Mouse (Mus musculus) stomach, embryonic 15.5 days (tissue): ENCODE data around the gene Ttc7b. TPM values are rescaled to one million over a fixed set of nuclear protein-coding genes. Genes with fewer than 3 reads are reported as not detected.
A peak's percentile ranks its signal among the peaks of the same experiment; 100 is the strongest.

Experiments
- ATAC-seq: fragments of 200-750 bp; cut with Nextera tagmentation; 2 replicates; pipeline ENCODE4 v1.8.0; 2017; ENCODE audit warnings: low read depth, moderate number of reproducible peaks, moderate TSS enrichment; ENCODE audit not compliant: insufficient read depth, low FRiP score
- H3K27ac ChIP-seq: fragments of 300-500 bp; sonication (generic); 2 replicates; pipeline ENCODE4 v1.5.1; 2015; ENCODE audit warnings: mild to moderate bottlenecking, inconsistent platforms
- H3K27me3 ChIP-seq: fragments of 300-500 bp; sonication (generic); replicated peaks from 2 replicates; pipeline ENCODE4 v1.6.1; 2015; ENCODE audit warnings: inconsistent platforms
- H3K36me3 ChIP-seq: fragments of 300-500 bp; sonication (generic); 2 replicates; pipeline ENCODE4 v1.6.1; 2015; ENCODE audit warnings: inconsistent platforms
- H3K4me1 ChIP-seq: fragments of 300-500 bp; sonication (generic); 2 replicates; pipeline ENCODE4 v1.6.1; 2015; ENCODE audit warnings: inconsistent platforms
- H3K4me2 ChIP-seq: fragments of 300-500 bp; sonication (generic); 2 replicates; pipeline ENCODE4 v1.6.1; 2015; ENCODE audit warnings: mild to moderate bottlenecking, inconsistent platforms
- H3K4me3 ChIP-seq: fragments of 300-500 bp; sonication (generic); replicated peaks from 2 replicates; pipeline ENCODE4 v1.5.1; 2015; ENCODE audit warnings: inconsistent platforms
- H3K9ac ChIP-seq: fragments of 300-500 bp; sonication (generic); 2 replicates; pipeline ENCODE4 v1.6.1; 2015; ENCODE audit warnings: inconsistent platforms
- H3K9me3 ChIP-seq: fragments of 300-500 bp; sonication (generic); 2 replicates; pipeline ENCODE4 v1.6.1; 2016; ENCODE audit warnings: inconsistent platforms
- WGBS: fragments of 180-500 bp; shearing (Covaris S2); methylation state at CpG from one replicate; pipeline ENCODE4 v1.1.7; 2015; 5-methylcytosine and 5-hydroxymethylcytosine counted together
- polyA plus RNA-seq: library from polyadenylated mRNA; unstranded; fragments of >200 nt; fragmentation: Nextera tagmentation; extraction: Ambion mirVana; gene quantifications from 2 replicates; pipeline ENCODE4 v1.2.1, GENCODE M21; 2015

Ttc7b gene
- polyA plus RNA-seq, 1 experiment from 2014 or later = 5.4 TPM

DNA sequence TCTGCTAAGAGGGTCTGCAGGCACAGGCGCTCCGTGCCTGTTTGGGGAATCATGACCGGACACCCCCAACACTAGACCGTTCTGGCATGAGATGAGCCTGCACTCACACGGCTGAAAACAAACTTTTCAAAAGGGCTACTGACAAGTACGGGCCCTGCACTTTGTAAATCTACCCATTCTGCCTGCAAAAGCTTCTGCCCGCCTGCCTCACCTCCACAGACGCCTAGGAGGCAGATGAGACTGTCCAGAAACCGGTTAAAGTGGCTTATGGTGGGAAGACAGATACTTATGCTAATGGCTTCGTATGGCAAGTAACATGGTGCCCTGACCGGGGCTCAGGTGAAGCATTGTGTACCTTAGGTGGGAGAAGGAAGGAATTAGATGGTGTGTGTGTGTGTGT, 16.5 kb upstream of the Ttc7b start:
- Histone ChIP-seq H3K27me3 (no peaks in the 10 kb centered on the region), H3K4me2 (no peak overlapping the region), H3K36me3 (no peaks in the 10 kb centered on the region), H3K9me3 (no peaks in the 10 kb centered on the region), H3K9ac (no peak overlapping the region), H3K27ac (no peak overlapping the region), H3K4me3 (no peak overlapping the region), H3K4me1 (peaks cover 3% of the 10 kb centered on the region; the same call in 1 of the 2 replicates)
- WGBS = 59% methylated on average over 11 of the region's 11 CpGs
- ATAC-seq = no peak

GRCm38 (mm10) chr12:100535028-100535427, 14.4 kb upstream of the Ttc7b start:
- H3K4me3 ChIP-seq = no peak overlapping the region
- H3K4me2 ChIP-seq = no peak overlapping the region
- H3K27me3 ChIP-seq = no peaks in the 10 kb centered on the region
- H3K9ac ChIP-seq = no peak overlapping the region
- WGBS = 83% methylated on average over 12 of the region's 12 CpGs
- ATAC-seq = no peak
- H3K9me3 ChIP-seq = no peaks in the 10 kb centered on the region
- H3K36me3 ChIP-seq = no peaks in the 10 kb centered on the region
- H3K27ac ChIP-seq = no peak overlapping the region
- peaks cover 3% of the 10 kb centered on the region; the same call in 1 of the 2 replicates for H3K4me1 ChIP-seq

DNA sequence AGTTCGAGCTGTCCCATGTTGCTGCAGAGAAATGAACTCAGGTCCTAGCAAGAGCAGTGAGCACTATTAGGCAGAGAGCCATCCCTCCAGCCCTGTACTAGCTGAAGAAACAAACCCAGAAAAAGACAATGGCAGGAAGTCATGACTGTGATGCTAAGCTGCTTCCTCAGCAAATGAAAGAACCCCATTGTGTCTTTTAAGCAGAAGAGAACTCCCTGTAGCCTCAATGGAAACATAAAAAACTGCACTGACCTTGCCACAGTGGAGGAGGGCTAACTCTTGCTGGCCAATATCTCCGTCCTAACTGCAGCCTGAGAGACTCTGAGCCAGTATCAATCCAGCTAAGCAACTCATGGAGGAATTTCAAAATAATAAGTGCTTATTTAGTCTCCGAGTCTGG, 13.4 kb upstream of the Ttc7b start:
- Histone ChIP-seq H3K4me1 (peaks cover 2% of the 10 kb centered on the region), H3K4me2 (no peak overlapping the region), H3K36me3 (no peaks in the 10 kb centered on the region), H3K27ac (0 out of 2 replicates have a peak overlapping the region, but pooled peaks have one; percentile 1), H3K9ac (no peak overlapping the region), H3K27me3 (no peaks in the 10 kb centered on the region), H3K9me3 (no peaks in the 10 kb centered on the region), H3K4me3 (no peak overlapping the region)
- ATAC-seq = no peak
- 46% methylated on average over 3 of the region's 3 CpGs for WGBS

DNA sequence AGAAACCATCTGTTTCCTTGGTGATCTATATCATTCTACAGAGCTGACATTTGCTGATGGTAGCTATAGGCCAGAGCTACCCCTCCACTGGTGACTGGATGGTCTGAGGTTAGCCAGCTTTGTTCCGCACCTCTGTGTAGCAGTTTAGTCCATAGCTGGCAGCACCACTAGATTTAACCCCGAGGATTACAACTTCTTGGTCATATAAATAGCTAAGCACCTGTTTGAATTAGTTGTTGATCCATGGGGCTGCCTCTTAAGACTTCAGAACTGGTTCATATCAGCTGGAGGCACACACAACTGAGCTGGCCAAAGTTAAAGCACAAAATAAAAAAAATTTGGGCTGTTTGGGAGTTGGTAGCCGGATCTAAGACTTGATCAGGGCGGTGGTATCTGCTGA, 12.6 kb upstream of the Ttc7b start:
- H3K36me3 ChIP-seq = no peaks in the 10 kb centered on the region
- no peak overlapping the region for H3K4me2 ChIP-seq
- 77% methylated on average over 4 of the region's 4 CpGs for WGBS
- H3K27me3 ChIP-seq = no peaks in the 10 kb centered on the region
- H3K4me3 ChIP-seq = no peak overlapping the region
- no peak for ATAC-seq
- no peak overlapping the region for H3K27ac ChIP-seq
- H3K9me3 ChIP-seq = no peaks in the 10 kb centered on the region
- peaks cover 6% of the 10 kb centered on the region; the same call in 1 of the 2 replicates for H3K4me1 ChIP-seq
- no peak overlapping the region for H3K9ac ChIP-seq

- no peak overlapping the region for H3K4me2 ChIP-seq
Observed at GRCm38 (mm10) chr12:100531740-100532139, 11.1 kb upstream of the Ttc7b start.

GRCm38 (mm10) chr12:100530871-100531270, 10.2 kb upstream of the Ttc7b start:
- H3K4me1 ChIP-seq = peaks cover 6% of the 10 kb centered on the region
- H3K9ac ChIP-seq = no peak overlapping the region
- H3K4me3 ChIP-seq = no peak overlapping the region
- H3K9me3 ChIP-seq = no peaks in the 10 kb centered on the region
- H3K27me3 ChIP-seq = no peaks in the 10 kb centered on the region
- H3K27ac ChIP-seq = no peak overlapping the region
- H3K36me3 ChIP-seq = no peaks in the 10 kb centered on the region
- ATAC-seq = no peak
- 81% methylated on average over 5 of the region's 5 CpGs for WGBS
- no peak overlapping the region for H3K4me2 ChIP-seq

More at GRCm38 (mm10) chr12:100531740-100532139, 11.1 kb upstream of the Ttc7b start:
- Histone ChIP-seq H3K36me3 (no peaks in the 10 kb centered on the region), H3K27me3 (no peaks in the 10 kb centered on the region), H3K27ac (no peak overlapping the region), H3K9me3 (no peaks in the 10 kb centered on the region), H3K4me1 (peaks cover 6% of the 10 kb centered on the region), H3K4me3 (no peak overlapping the region), H3K9ac (no peak overlapping the region)
- WGBS = 69% methylated on average over 1 of the region's 1 CpGs
- no peak for ATAC-seq

DNA sequence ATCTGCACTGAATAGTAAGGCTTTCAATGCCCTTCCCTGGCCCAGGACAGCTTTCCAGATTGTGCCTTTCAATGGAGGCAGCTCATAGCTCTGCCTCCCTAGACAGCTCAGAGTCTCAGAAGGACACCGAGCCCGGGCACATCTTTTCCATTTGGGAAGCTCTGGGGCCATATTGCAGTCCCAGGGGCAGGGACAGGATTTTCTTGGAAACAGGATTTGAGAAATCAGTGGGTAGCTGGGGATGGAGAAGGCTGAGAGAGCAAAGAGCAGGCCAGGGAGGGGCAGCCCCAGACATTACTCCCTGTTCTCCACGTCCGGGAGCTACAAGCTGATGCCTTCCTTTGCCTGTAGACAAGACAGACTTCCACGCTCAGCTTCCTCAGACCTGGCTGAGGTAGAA, 9.0 kb upstream of the Ttc7b start:
- Histone ChIP-seq H3K27me3 (no peaks in the 10 kb centered on the region), H3K36me3 (no peaks in the 10 kb centered on the region), H3K27ac (no peak overlapping the region), H3K4me2 (no peak overlapping the region), H3K9ac (no peak overlapping the region), H3K4me1 (peaks cover 6% of the 10 kb centered on the region), H3K4me3 (no peak overlapping the region), H3K9me3 (no peaks in the 10 kb centered on the region)
- ATAC-seq = no peak
- 80% methylated on average over 5 of the region's 5 CpGs for WGBS

- no peak overlapping the region for H3K4me2 ChIP-seq
- H3K4me1 ChIP-seq = peaks cover 6% of the 10 kb centered on the region
- no peak overlapping the region for H3K27ac ChIP-seq
- H3K27me3 ChIP-seq = no peaks in the 10 kb centered on the region
- 33% methylated on average over 8 of the region's 8 CpGs for WGBS
- H3K36me3 ChIP-seq = no peaks in the 10 kb centered on the region
- H3K4me3 ChIP-seq = no peak overlapping the region
- H3K9ac ChIP-seq = no peak overlapping the region
- no peaks in the 10 kb centered on the region for H3K9me3 ChIP-seq
- ATAC-seq = no peak
Observed at GRCm38 (mm10) chr12:100529172-100529571, 8.5 kb upstream of the Ttc7b start.

DNA sequence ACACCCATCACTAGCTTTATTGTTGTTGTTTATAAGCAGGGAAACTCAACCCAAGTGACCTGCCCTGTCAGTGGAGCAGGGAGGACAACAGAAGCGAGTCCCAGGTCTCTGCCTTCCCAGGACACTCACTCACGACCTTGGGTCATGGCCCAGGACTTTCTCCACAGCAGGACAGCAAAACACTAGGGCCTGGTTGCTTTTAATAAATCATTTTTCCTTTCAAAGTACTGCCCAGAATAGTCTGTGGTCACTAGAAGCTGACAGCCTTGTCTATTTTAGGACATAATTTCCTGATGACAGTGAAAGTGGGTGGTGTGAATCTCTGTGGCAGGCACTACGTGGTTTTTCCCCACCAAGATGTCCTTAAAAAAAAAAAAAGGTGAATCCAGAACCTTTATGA, 7.6 kb upstream of the Ttc7b start:
- Histone ChIP-seq H3K36me3 (no peaks in the 10 kb centered on the region), H3K4me2 (no peak overlapping the region), H3K27me3 (no peaks in the 10 kb centered on the region), H3K4me1 (peaks cover 6% of the 10 kb centered on the region), H3K27ac (no peak overlapping the region), H3K9ac (no peak overlapping the region), H3K9me3 (no peaks in the 10 kb centered on the region), H3K4me3 (no peak overlapping the region)
- whole genome bisulfite sequencing = 64% methylated on average over 3 of the region's 3 CpGs
- no peak for ATAC-seq

GRCm38 (mm10) chr12:100527753-100528152, 7.1 kb upstream of the Ttc7b start:
- Histone ChIP-seq H3K4me3 (peak overlapping the region; percentile 17; the same call in 1 of the 2 replicates), H3K4me1 (peaks cover 6% of the 10 kb centered on the region), H3K9ac (no peak overlapping the region), H3K9me3 (no peaks in the 10 kb centered on the region), H3K27ac (no peak overlapping the region), H3K4me2 (peak overlapping the region; percentile 44), H3K27me3 (no peaks in the 10 kb centered on the region), H3K36me3 (no peaks in the 10 kb centered on the region)
- 9% methylated on average over 9 of the region's 9 CpGs for WGBS
- ATAC-seq = peak; percentile 92

- ATAC-seq = no peak
- peak overlapping the region; percentile 17; the same call in 1 of the 2 replicates for H3K4me3 ChIP-seq
- H3K27ac ChIP-seq = no peak overlapping the region
- no peak overlapping the region for H3K9ac ChIP-seq
- peak overlapping the region; percentile 44 for H3K4me2 ChIP-seq
- no peaks in the 10 kb centered on the region for H3K9me3 ChIP-seq
- no peaks in the 10 kb centered on the region for H3K27me3 ChIP-seq
- peaks cover 6% of the 10 kb centered on the region for H3K4me1 ChIP-seq
- 77% methylated on average over 9 of the region's 9 CpGs for WGBS
- H3K36me3 ChIP-seq = no peaks in the 10 kb centered on the region
Observed at GRCm38 (mm10) chr12:100527241-100527640, 6.6 kb upstream of the Ttc7b start.

- H3K36me3 ChIP-seq = no peaks in the 10 kb centered on the region
- 20% methylated on average over 1 of the region's 1 CpGs for WGBS
- H3K27ac ChIP-seq = no peak overlapping the region
- H3K4me3 ChIP-seq = no peak overlapping the region
- H3K27me3 ChIP-seq = no peaks in the 10 kb centered on the region
- no peak for ATAC-seq
- no peak overlapping the region for H3K4me2 ChIP-seq
- no peak overlapping the region for H3K9ac ChIP-seq
- H3K9me3 ChIP-seq = no peaks in the 10 kb centered on the region
- peaks cover 8% of the 10 kb centered on the region for H3K4me1 ChIP-seq
Observed at GRCm38 (mm10) chr12:100525939-100526338, 5.3 kb upstream of the Ttc7b start.
